Mouse (Mus musculus) megakaryocyte, embryonic 14.5 days (primary cell): Measurements from ENCODE around the gene Axin1. TPM values are rescaled to one million over a fixed set of nuclear protein-coding genes. Genes with fewer than 3 reads are reported as not detected.
A peak's percentile ranks its signal among the peaks of the same experiment; 100 is the strongest.
"Not testable (repeated sequence)": the region's sequence is repeated elsewhere in the genome, so short reads cannot be mapped to it uniquely, and the experiment has no call there.

Source experiments
- H3K27me3 ChIP-seq: replicated peaks from 2 replicates; pipeline ENCODE3; 2012; ENCODE audit warnings: inconsistent platforms
- H3K36me3 ChIP-seq: replicated peaks from 2 replicates; pipeline ENCODE3; 2012; ENCODE audit warnings: low read length, inconsistent platforms, mixed read lengths
- H3K4me1 ChIP-seq: 2 replicates; pipeline ENCODE4 v1.6.1; 2012; ENCODE audit warnings: inconsistent platforms
- H3K4me3 ChIP-seq: replicated peaks from 2 replicates; pipeline ENCODE3; 2012; ENCODE audit warnings: moderate library complexity, mild to moderate bottlenecking, inconsistent platforms
- H3K9me3 ChIP-seq: 2 replicates; pipeline ENCODE4 v1.6.1; 2012; ENCODE audit warnings: inconsistent platforms
- FLI1 ChIP-seq: IDR thresholded peaks from 2 replicates; pipeline ENCODE4 v1.6.1; 2012; ENCODE audit warnings: low read length, inconsistent platforms, mixed read lengths
- GATA1 ChIP-seq: IDR thresholded peaks from 3 replicates; pipeline ENCODE4 v1.6.1; 2012; ENCODE audit warnings: mixed read lengths, low read length, inconsistent platforms, borderline replicate concordance
- polyA plus RNA-seq: library from polyadenylated mRNA; stranded (reverse); fragments of >175 nt; gene quantifications from 2 replicates; pipeline ENCODE4 v1.2.3, GENCODE M21; 2012; ENCODE audit warnings: low replicate concordance; ENCODE audit not compliant: insufficient read depth

Axin1 gene
- 12.5 and 19.6 TPM in 2 replicates for polyA plus RNA-seq

- peak within 1 kb of the TSS; percentile 98 for H3K4me3 ChIP-seq
- H3K9me3 ChIP-seq = no peaks in the 10 kb centered on the region
- no peaks in the 10 kb centered on the region for H3K27me3 ChIP-seq
- H3K36me3 ChIP-seq = peaks cover 19% of the 10 kb centered on the region
- H3K4me1 ChIP-seq = peaks cover 54% of the 10 kb centered on the region
- no peak for TF ChIP-seq FLI1
- TF ChIP-seq GATA1 = no peak; the same call in 2 of the 3 replicates
Measured at GRCm38 (mm10) chr17:26138239-26138836, at the start of gene Axin1. Gene Axin1, plus strand, starts transcription at chr17:26138688.

- TF ChIP-seq GATA1 (no peak), FLI1 (no peak)
- Histone ChIP-seq H3K4me3 (peak within 1 kb of the TSS; percentile 94), H3K36me3 (peaks cover 4% of the 10 kb centered on the region), H3K4me1 (peaks cover 25% of the 10 kb centered on the region), H3K27me3 (peaks cover 39% of the 10 kb centered on the region), H3K9me3 (peaks cover 4% of the 10 kb centered on the region)
Measured at GRCm38 (mm10) chr17:26089905-26090632, 48.4 kb upstream of the Axin1 start, which contains the start of gene Decr2. Gene Decr2, minus strand, starts transcription at chr17:26090337.

GRCm38 (mm10) chr17:26094531-26095110 is 43.9 kb upstream of the Axin1 start:
- H3K27me3 ChIP-seq = peaks cover 30% of the 10 kb centered on the region
- H3K36me3 ChIP-seq = peaks cover 4% of the 10 kb centered on the region
- TF ChIP-seq GATA1 (no peak), FLI1 (no peak)
- H3K4me1 ChIP-seq = peaks cover 33% of the 10 kb centered on the region
- peak overlapping the region; percentile 91 for H3K4me3 ChIP-seq
- H3K9me3 ChIP-seq = peaks cover 4% of the 10 kb centered on the region

GRCm38 (mm10) chr17:26095121-26095740 is 43.3 kb upstream of the Axin1 start, which contains the start of gene Nme4:
Gene Nme4, minus strand, starts transcription at chr17:26095602.
- TF ChIP-seq GATA1 = no peak
- TF ChIP-seq FLI1 = no peak
- peaks cover 29% of the 10 kb centered on the region for H3K4me1 ChIP-seq

GRCm38 (mm10) chr17:26098461-26098860 is 40.0 kb upstream of the Axin1 start:
- Histone ChIP-seq H3K9me3 (no peaks in the 10 kb centered on the region), H3K4me3 (no peak overlapping the region), H3K36me3 (no peaks in the 10 kb centered on the region), H3K27me3 (peaks cover 23% of the 10 kb centered on the region), H3K4me1 (peaks cover 52% of the 10 kb centered on the region)
- TF ChIP-seq FLI1 (no peak), GATA1 (no peak)

More at GRCm38 (mm10) chr17:26095121-26095740, 43.3 kb upstream of the Axin1 start, which contains the start of gene Nme4:
- H3K36me3 ChIP-seq = peaks cover 4% of the 10 kb centered on the region
- peaks cover 4% of the 10 kb centered on the region for H3K9me3 ChIP-seq
- H3K27me3 ChIP-seq = peaks cover 29% of the 10 kb centered on the region
- peak within 1 kb of the TSS; percentile 91 for H3K4me3 ChIP-seq

- peaks cover 47% of the 10 kb centered on the region for H3K4me1 ChIP-seq
- not testable (repeated sequence) for H3K36me3 ChIP-seq, H3K9me3 ChIP-seq, H3K4me3 ChIP-seq
- peaks cover 16% of the 10 kb centered on the region for H3K27me3 ChIP-seq
Measured at GRCm38 (mm10) chr17:26099316-26099715, 39.2 kb upstream of the Axin1 start.

- Histone ChIP-seq H3K4me1 (peaks cover 41% of the 10 kb centered on the region), H3K4me3 (no peak overlapping the region), H3K27me3 (peaks cover 7% of the 10 kb centered on the region), H3K9me3 (no peaks in the 10 kb centered on the region), H3K36me3 (no peaks in the 10 kb centered on the region)
- TF ChIP-seq FLI1 (no peak), GATA1 (no peak)
Measured at GRCm38 (mm10) chr17:26100166-26100565, 38.3 kb upstream of the Axin1 start.

- H3K36me3 ChIP-seq = no peaks in the 10 kb centered on the region
- no peaks in the 10 kb centered on the region for H3K9me3 ChIP-seq
- TF ChIP-seq GATA1 (no peak), FLI1 (no peak)
- peak overlapping the region; percentile 77 for H3K4me3 ChIP-seq
- H3K4me1 ChIP-seq = peaks cover 41% of the 10 kb centered on the region
- H3K27me3 ChIP-seq = peaks cover 4% of the 10 kb centered on the region
Measured at GRCm38 (mm10) chr17:26101478-26101877, 37.0 kb upstream of the Axin1 start.

- Histone ChIP-seq H3K9me3 (peaks cover 5% of the 10 kb centered on the region; the same call in 1 of the 2 replicates), H3K4me1 (peaks cover 32% of the 10 kb centered on the region), H3K4me3 (no peak overlapping the region), H3K27me3 (peaks cover 9% of the 10 kb centered on the region), H3K36me3 (no peaks in the 10 kb centered on the region)
- TF ChIP-seq GATA1 = no peak
- no peak for TF ChIP-seq FLI1
Measured at GRCm38 (mm10) chr17:26105619-26106018, 32.9 kb upstream of the Axin1 start.

GRCm38 (mm10) chr17:26110156-26110555 is 28.3 kb upstream of the Axin1 start:
- TF ChIP-seq GATA1 (no peak), FLI1 (no peak)
- peaks cover 5% of the 10 kb centered on the region; the same call in 1 of the 2 replicates for H3K9me3 ChIP-seq
- no peak overlapping the region for H3K4me3 ChIP-seq
- H3K27me3 ChIP-seq = peaks cover 51% of the 10 kb centered on the region
- no peaks in the 10 kb centered on the region for H3K36me3 ChIP-seq
- H3K4me1 ChIP-seq = peaks cover 24% of the 10 kb centered on the region
